Mouse (Mus musculus): ENCODE measurements around the gene Agap1.

Gene Agap1

GRCm38 (mm10) chr1:89454196-89455123, at the start of gene Agap1:
Agap1 (plus strand) TSS chr1:89454806.
- peak; percentile 86 to 95 for DNase-seq (ENCODE audit: low spot score in 2 of 2)

GRCm38 (mm10) chr1:89405991-89406390, 48.6 kb upstream of the Agap1 start:
- DNase-seq (ENCODE audit: low spot score in 2 of 2) = no peak

GRCm38 (mm10) chr1:89407986-89408385, 46.6 kb upstream of the Agap1 start:
- DNase-seq (ENCODE audit: low spot score in 2 of 2) = no peak

- no peak for DNase-seq (ENCODE audit: low spot score in 2 of 2)
Observed at GRCm38 (mm10) chr1:89413122-89413521, 41.5 kb upstream of the Agap1 start.

GRCm38 (mm10) chr1:89414563-89414962, 40.0 kb upstream of the Agap1 start:
- no peak for DNase-seq (ENCODE audit: low spot score in 2 of 2)

- DNase-seq (ENCODE audit: low spot score in 2 of 2) = peak; percentile 75 to 80
Observed at GRCm38 (mm10) chr1:89416929-89417328, 37.7 kb upstream of the Agap1 start.

GRCm38 (mm10) chr1:89420642-89421041, 34.0 kb upstream of the Agap1 start:
- no peak for DNase-seq (ENCODE audit: low spot score in 2 of 2)

- no peak for DNase-seq (ENCODE audit: low spot score in 2 of 2)
Observed at GRCm38 (mm10) chr1:89421401-89421800, 33.2 kb upstream of the Agap1 start.

- no peak for DNase-seq (ENCODE audit: low spot score in 2 of 2)
Observed at GRCm38 (mm10) chr1:89424563-89424962, 30.0 kb upstream of the Agap1 start.

- no peak for DNase-seq (ENCODE audit: low spot score in 2 of 2)
Observed at GRCm38 (mm10) chr1:89426137-89426536, 28.5 kb upstream of the Agap1 start.

GRCm38 (mm10) chr1:89428671-89429070, 25.9 kb upstream of the Agap1 start:
- DNase-seq (ENCODE audit: low spot score in 2 of 2) = no peak

- DNase-seq (ENCODE audit: low spot score in 2 of 2) = peak in 1 of 2 experiments; percentile 30
Observed at GRCm38 (mm10) chr1:89429946-89430640, 24.5 kb upstream of the Agap1 start.

GRCm38 (mm10) chr1:89439351-89439750, 15.3 kb upstream of the Agap1 start:
- no peak for DNase-seq (ENCODE audit: low spot score in 2 of 2)

GRCm38 (mm10) chr1:89441236-89441897, 13.2 kb upstream of the Agap1 start:
- DNase-seq (ENCODE audit: low spot score in 2 of 2) = no peak

GRCm38 (mm10) chr1:89443512-89443911, 11.1 kb upstream of the Agap1 start:
- DNase-seq (ENCODE audit: low spot score in 2 of 2) = no peak

GRCm38 (mm10) chr1:89444014-89444413, 10.6 kb upstream of the Agap1 start:
- no peak for DNase-seq (ENCODE audit: low spot score in 2 of 2)

- DNase-seq (ENCODE audit: low spot score in 2 of 2) = no peak
Observed at GRCm38 (mm10) chr1:89450139-89450538, 4.5 kb upstream of the Agap1 start.

- no peak for DNase-seq (ENCODE audit: low spot score in 2 of 2)
Observed at GRCm38 (mm10) chr1:89452138-89452537, 2.5 kb upstream of the Agap1 start.

GRCm38 (mm10) chr1:89453666-89454065, 940 bp upstream of the Agap1 start:
- DNase-seq (ENCODE audit: low spot score in 2 of 2) = no peak

- DNase-seq (ENCODE audit: low spot score in 2 of 2) = peak in 1 of 2 experiments; percentile 39
Observed at GRCm38 (mm10) chr1:89455421-89456091, 950 bp downstream of the Agap1 start.

- no peak for DNase-seq (ENCODE audit: low spot score in 2 of 2)
Observed at GRCm38 (mm10) chr1:89456456-89456855, 1.9 kb downstream of the Agap1 start.

Data from left cerebral cortex, adult 9 months (tissue).